Mouse (Mus musculus): Measurements from ENCODE around the gene Rragc.

GRCm38 (mm10) chr4:123921055-123921565 is 3.9 kb downstream of the Rragc start:
- no peak for TF ChIP-seq EP300 (IDR thresholded peaks at IDR 0.05; ENCODE audit: low read depth)
- TF ChIP-seq CTCF (IDR thresholded peaks at IDR 0.05; ENCODE audit: low read depth), result no peak

Measured in heart, postnatal 0 days (tissue).